Mouse (Mus musculus) embryonic facial prominence, embryonic 12.5 days (tissue): ENCODE results near the gene Ccdc174. TPM values are rescaled to one million over a fixed set of nuclear protein-coding genes. Genes with fewer than 3 reads are reported as not detected.

Source experiments
- ATAC-seq: fragments of 200-750 bp; cut with Nextera tagmentation; 2 replicates; pipeline ENCODE4 v1.8.0; 2017; ENCODE audit not compliant: insufficient number of reproducible peaks, insufficient read depth, low FRiP score, low TSS enrichment
- H3K27ac ChIP-seq: fragments of 300-500 bp; sonication (generic); 2 replicates; pipeline ENCODE4 v1.5.1; 2016; ENCODE audit warnings: mild to moderate bottlenecking
- H3K27me3 ChIP-seq: fragments of 300-500 bp; sonication (generic); 2 replicates; pipeline ENCODE4 v1.6.1; 2016; ENCODE audit warnings: mild to moderate bottlenecking, moderate library complexity
- H3K36me3 ChIP-seq: fragments of 300-500 bp; sonication (generic); 2 replicates; pipeline ENCODE4 v1.6.1; 2016; ENCODE audit warnings: mild to moderate bottlenecking
- H3K4me1 ChIP-seq: fragments of 300-500 bp; sonication (generic); 2 replicates; pipeline ENCODE4 v1.6.1; 2016
- H3K4me2 ChIP-seq: fragments of 300-500 bp; sonication (generic); replicated peaks from 2 replicates; pipeline ENCODE4 v1.6.1; 2016; ENCODE audit warnings: mild to moderate bottlenecking, moderate library complexity
- H3K4me3 ChIP-seq: fragments of 300-500 bp; sonication (generic); 2 replicates; pipeline ENCODE4 v1.5.1; 2016; ENCODE audit warnings: mild to moderate bottlenecking
- H3K9ac ChIP-seq: fragments of 300-500 bp; sonication (generic); 2 replicates; pipeline ENCODE4 v1.6.1; 2016; ENCODE audit warnings: mild to moderate bottlenecking, moderate library complexity
- H3K9me3 ChIP-seq: fragments of 300-500 bp; sonication (generic); 2 replicates; pipeline ENCODE4 v1.6.1; 2016; ENCODE audit warnings: mild to moderate bottlenecking, moderate library complexity
- WGBS: fragments of 180-500 bp; shearing (Covaris S2); methylation state at CpG from one replicate; pipeline ENCODE4 v1.1.7; 2016; 5-methylcytosine and 5-hydroxymethylcytosine counted together
- polyA plus RNA-seq: library from polyadenylated mRNA; unstranded; fragments of >200 nt; fragmentation: Nextera tagmentation; extraction: Ambion mirVana; gene quantifications from 2 replicates; pipeline ENCODE4 v1.2.1, GENCODE M21; 2016

Ccdc174 gene
- 43.3 and 48.8 TPM in 2 replicates for polyA plus RNA-seq

DNA sequence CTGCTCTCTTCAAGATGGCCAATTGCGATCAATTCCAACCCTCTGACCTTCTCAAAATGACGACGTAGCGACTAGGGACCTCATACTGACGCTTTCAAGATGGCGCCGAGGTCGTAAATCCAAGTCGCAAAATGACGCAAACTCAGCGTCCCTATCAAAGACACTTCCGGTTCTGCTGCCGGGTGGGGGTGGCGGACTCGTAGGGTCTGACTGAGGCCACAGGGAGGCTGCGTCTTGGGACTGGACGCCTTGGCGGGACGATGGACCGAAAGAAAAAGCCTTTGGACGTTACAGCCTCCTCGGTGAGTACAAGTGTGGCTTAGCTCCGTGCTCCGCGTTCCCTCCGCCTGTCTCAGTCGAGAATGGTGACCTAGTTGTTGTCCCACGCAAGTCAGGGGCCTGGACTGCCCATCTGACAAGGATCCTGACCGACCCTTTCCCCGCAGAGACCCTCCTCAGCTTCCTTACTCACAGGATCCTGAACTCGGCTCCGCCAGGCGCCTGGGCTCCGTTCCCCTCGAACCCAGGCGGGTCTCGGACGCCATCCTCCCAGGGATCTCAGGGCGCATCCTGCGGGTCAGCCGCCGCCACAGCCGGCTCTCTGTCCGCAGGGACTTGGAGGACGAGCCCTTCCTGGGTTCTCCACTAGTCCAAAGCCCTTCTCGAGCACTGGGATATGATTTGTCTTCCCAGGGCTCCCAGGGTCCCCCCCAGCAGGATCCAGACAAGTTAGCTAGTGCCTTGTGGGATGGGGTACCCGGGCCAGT, at the start of gene Ccdc174:
TSS of gene Ccdc174 (plus strand) at position 169 of the 767 bp plus-strand sequence.
- Histone ChIP-seq H3K27me3 (no peaks in the 10 kb centered on the region), H3K4me3 (peak within 1 kb of the TSS; percentile 99), H3K4me1 (peaks cover 10% of the 10 kb centered on the region), H3K9ac (peak within 1 kb of the TSS; percentile 92), H3K4me2 (peak within 1 kb of the TSS; percentile 82), H3K36me3 (peaks cover 12% of the 10 kb centered on the region), H3K9me3 (no peaks in the 10 kb centered on the region), H3K27ac (peak within 1 kb of the TSS; percentile 63; the same call in 1 of the 2 replicates)
- ATAC-seq = peak; percentile 81
- WGBS = under 1% methylated on average over 47 of the region's 47 CpGs

GRCm38 (mm10) chr6:91832863-91833440, 44.9 kb upstream of the Ccdc174 start:
- no peaks in the 10 kb centered on the region for H3K36me3 ChIP-seq
- no peak overlapping the region for H3K4me3 ChIP-seq
- 47% methylated on average over 3 of the region's 3 CpGs for WGBS
- H3K9me3 ChIP-seq = no peaks in the 10 kb centered on the region
- H3K4me2 ChIP-seq = no peak overlapping the region
- no peaks in the 10 kb centered on the region; the same call in 1 of the 2 replicates for H3K27me3 ChIP-seq
- no peak overlapping the region for H3K9ac ChIP-seq
- no peak for ATAC-seq
- no peak overlapping the region for H3K27ac ChIP-seq
- H3K4me1 ChIP-seq = no peaks in the 10 kb centered on the region

DNA sequence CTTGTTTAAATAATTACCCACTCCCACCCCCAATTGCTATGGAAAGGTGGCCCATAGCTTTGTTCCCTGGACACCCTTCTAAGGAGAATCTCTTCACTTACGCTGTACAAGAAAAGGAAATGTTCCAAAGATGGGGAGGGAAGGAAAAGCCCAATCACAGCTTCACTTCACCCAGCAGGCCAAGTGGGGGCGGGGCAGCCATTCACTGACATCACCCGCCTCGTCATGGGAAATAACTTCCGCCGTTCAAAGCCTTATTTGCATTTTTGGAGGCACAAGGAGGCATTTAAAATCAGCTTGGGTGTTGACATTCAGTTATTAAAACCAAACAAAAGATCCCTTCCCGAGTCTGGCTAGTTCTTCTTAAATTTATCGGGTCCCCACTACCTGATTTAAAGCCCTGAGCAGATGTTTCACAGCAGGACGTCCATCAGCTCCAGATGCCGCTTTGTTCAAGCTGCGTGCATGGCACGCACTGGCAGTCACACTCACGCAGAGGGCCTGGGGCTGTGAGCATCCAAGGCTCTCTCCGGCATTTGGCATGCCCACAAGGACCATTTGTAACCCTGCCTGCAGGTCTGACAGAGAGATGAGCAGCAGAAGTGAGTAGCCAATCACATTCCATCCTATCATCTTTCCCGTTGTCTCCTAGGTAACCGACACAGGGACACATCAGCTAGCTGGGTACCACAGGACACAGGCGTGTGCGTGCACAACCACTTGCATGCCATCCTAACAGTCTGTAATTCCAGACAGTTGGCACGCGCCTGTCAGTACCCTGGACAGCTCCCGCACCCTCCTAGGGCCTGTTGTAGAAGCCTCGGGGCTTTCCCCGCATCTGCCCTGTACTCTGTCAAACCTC, 38.6 kb upstream of the Ccdc174 start:
- 11% methylated on average over 23 of the region's 23 CpGs for WGBS
- no peak overlapping the region for H3K4me2 ChIP-seq
- peaks cover 51% of the 10 kb centered on the region for H3K27me3 ChIP-seq
- no peak overlapping the region for H3K4me3 ChIP-seq
- 0 out of 2 replicates have a peak, but pooled peaks have one; percentile 37 for ATAC-seq
- H3K4me1 ChIP-seq = peaks cover 10% of the 10 kb centered on the region
- no peaks in the 10 kb centered on the region for H3K36me3 ChIP-seq
- H3K27ac ChIP-seq = no peak overlapping the region
- no peak overlapping the region for H3K9ac ChIP-seq
- H3K9me3 ChIP-seq = no peaks in the 10 kb centered on the region

GRCm38 (mm10) chr6:91842897-91843627, 34.8 kb upstream of the Ccdc174 start:
- peaks cover 10% of the 10 kb centered on the region for H3K4me1 ChIP-seq
- H3K36me3 ChIP-seq = no peaks in the 10 kb centered on the region
- WGBS = 3% methylated on average over 46 of the region's 46 CpGs
- H3K27ac ChIP-seq = no peak overlapping the region
- peak overlapping the region; percentile 96 for H3K4me2 ChIP-seq
- H3K27me3 ChIP-seq = peaks cover 74% of the 10 kb centered on the region
- no peak for ATAC-seq
- H3K4me3 ChIP-seq = peak overlapping the region; percentile 53
- no peaks in the 10 kb centered on the region for H3K9me3 ChIP-seq
- H3K9ac ChIP-seq = peak overlapping the region; percentile 46; the same call in 1 of the 2 replicates

DNA sequence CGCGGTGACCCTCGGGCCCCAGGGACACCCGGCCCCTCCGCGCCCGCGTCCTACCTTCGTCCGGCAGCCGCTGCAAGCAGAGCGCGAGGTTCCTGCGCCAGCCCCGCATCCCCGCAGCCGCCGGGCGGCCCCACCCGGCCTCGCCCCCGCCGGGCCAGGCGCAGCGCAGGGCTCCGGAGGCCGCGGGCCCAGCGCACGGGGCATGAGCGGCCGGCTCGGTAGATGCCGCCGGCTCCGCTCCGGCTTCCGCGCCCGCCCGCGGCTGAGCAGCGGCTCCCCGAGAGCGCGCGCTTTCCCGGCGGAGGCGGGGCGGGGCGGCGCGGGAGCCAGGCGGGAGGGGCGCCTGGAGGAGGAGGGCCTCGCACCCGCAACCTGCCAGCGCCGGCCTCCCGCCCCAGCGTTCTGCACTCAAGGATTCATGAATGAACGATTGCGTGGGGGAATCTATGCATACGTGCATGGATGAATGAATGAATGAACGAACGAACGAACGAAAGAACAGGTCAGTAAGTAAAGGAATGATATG, 34.2 kb upstream of the Ccdc174 start:
- WGBS = 4% methylated on average over 69 of the region's 69 CpGs
- H3K4me1 ChIP-seq = peaks cover 10% of the 10 kb centered on the region
- peaks cover 74% of the 10 kb centered on the region for H3K27me3 ChIP-seq
- peak overlapping the region; percentile 46; the same call in 1 of the 2 replicates for H3K9ac ChIP-seq
- no peak for ATAC-seq
- peak overlapping the region; percentile 96 for H3K4me2 ChIP-seq
- no peaks in the 10 kb centered on the region for H3K36me3 ChIP-seq
- H3K4me3 ChIP-seq = peak overlapping the region; percentile 53
- H3K9me3 ChIP-seq = no peaks in the 10 kb centered on the region
- no peak overlapping the region for H3K27ac ChIP-seq

GRCm38 (mm10) chr6:91852550-91852949, 25.3 kb upstream of the Ccdc174 start:
- no peaks in the 10 kb centered on the region for H3K36me3 ChIP-seq
- WGBS = 12% methylated on average over 2 of the region's 2 CpGs
- no peak overlapping the region for H3K4me2 ChIP-seq
- no peak overlapping the region for H3K4me3 ChIP-seq
- H3K9me3 ChIP-seq = no peaks in the 10 kb centered on the region
- no peak for ATAC-seq
- no peak overlapping the region for H3K9ac ChIP-seq
- no peak overlapping the region for H3K27ac ChIP-seq
- H3K4me1 ChIP-seq = no peaks in the 10 kb centered on the region
- H3K27me3 ChIP-seq = no peaks in the 10 kb centered on the region

GRCm38 (mm10) chr6:91858339-91858738, 19.5 kb upstream of the Ccdc174 start:
- Histone ChIP-seq H3K4me2 (no peak overlapping the region), H3K4me3 (no peak overlapping the region), H3K9me3 (no peaks in the 10 kb centered on the region), H3K36me3 (no peaks in the 10 kb centered on the region), H3K27ac (no peak overlapping the region), H3K9ac (no peak overlapping the region), H3K4me1 (no peaks in the 10 kb centered on the region; the same call in 1 of the 2 replicates), H3K27me3 (no peaks in the 10 kb centered on the region)
- ATAC-seq = no peak
- 73% methylated on average over 5 of the region's 5 CpGs for WGBS

- no peaks in the 10 kb centered on the region; the same call in 1 of the 2 replicates for H3K4me1 ChIP-seq
- no peak for ATAC-seq
- no peak overlapping the region for H3K9ac ChIP-seq
- no peaks in the 10 kb centered on the region for H3K27me3 ChIP-seq
- no peak overlapping the region for H3K4me2 ChIP-seq
- H3K27ac ChIP-seq = no peak overlapping the region
- H3K4me3 ChIP-seq = no peak overlapping the region
- H3K36me3 ChIP-seq = no peaks in the 10 kb centered on the region
- H3K9me3 ChIP-seq = no peaks in the 10 kb centered on the region
Observed at GRCm38 (mm10) chr6:91862848-91863247, 15.0 kb upstream of the Ccdc174 start.

GRCm38 (mm10) chr6:91864595-91864994, 13.3 kb upstream of the Ccdc174 start:
- H3K9me3 ChIP-seq = no peaks in the 10 kb centered on the region
- 76% methylated on average over 5 of the region's 5 CpGs for WGBS
- no peak overlapping the region for H3K9ac ChIP-seq
- H3K4me3 ChIP-seq = no peak overlapping the region
- H3K27ac ChIP-seq = no peak overlapping the region
- H3K27me3 ChIP-seq = no peaks in the 10 kb centered on the region
- no peaks in the 10 kb centered on the region for H3K4me1 ChIP-seq
- no peaks in the 10 kb centered on the region for H3K36me3 ChIP-seq
- no peak for ATAC-seq
- no peak overlapping the region for H3K4me2 ChIP-seq

GRCm38 (mm10) chr6:91865601-91866000, 12.3 kb upstream of the Ccdc174 start:
- no peaks in the 10 kb centered on the region for H3K9me3 ChIP-seq
- H3K4me2 ChIP-seq = no peak overlapping the region
- H3K4me3 ChIP-seq = no peak overlapping the region
- no peak for ATAC-seq
- WGBS = 82% methylated on average over 11 of the region's 11 CpGs
- no peaks in the 10 kb centered on the region for H3K27me3 ChIP-seq
- no peak overlapping the region for H3K9ac ChIP-seq
- H3K4me1 ChIP-seq = no peaks in the 10 kb centered on the region
- H3K36me3 ChIP-seq = no peaks in the 10 kb centered on the region
- no peak overlapping the region for H3K27ac ChIP-seq

- H3K27ac ChIP-seq = no peak overlapping the region
- H3K4me3 ChIP-seq = no peak overlapping the region
- no peak for ATAC-seq
- H3K9ac ChIP-seq = no peak overlapping the region
- H3K27me3 ChIP-seq = no peaks in the 10 kb centered on the region
- H3K9me3 ChIP-seq = no peaks in the 10 kb centered on the region
- 80% methylated on average over 5 of the region's 5 CpGs for WGBS
- no peaks in the 10 kb centered on the region for H3K4me1 ChIP-seq
- no peak overlapping the region for H3K4me2 ChIP-seq
- no peaks in the 10 kb centered on the region for H3K36me3 ChIP-seq
Observed at GRCm38 (mm10) chr6:91868091-91868490, 9.8 kb upstream of the Ccdc174 start.
